ENCODE assay signal across 21 mouse cellular contexts in genomic region chr7:15993789-15994188, GRCm38 (mm10).
"Had no signal": no experiment of that assay in that cellular context is flagged by ENCODE, and none has a peak within 500 bp of the region (broad histone marks: within the 10 kb centered on the region; RNA-seq: fewer than 3 reads in every experiment).

No protein-coding gene starts in this region.

- H3K4me3 ChIP-seq: layer of hippocampus, adult 2 months; limb, embryonic 10.5 days; limb, embryonic 13.5 days; liver, embryonic 12.5 days; liver, embryonic 15.5 days; lung, embryonic 15.5 days; stomach, embryonic 15.5 days had no signal

- H3K9me3 ChIP-seq: limb, embryonic 10.5 days; limb, embryonic 13.5 days; liver, embryonic 12.5 days; liver, embryonic 15.5 days; lung, embryonic 15.5 days; megakaryocyte, embryonic 14.5 days; stomach, embryonic 15.5 days had no signal

- H3K27me3 ChIP-seq: limb, embryonic 13.5 days; liver, embryonic 12.5 days; liver, embryonic 15.5 days; lung, embryonic 15.5 days; megakaryocyte, embryonic 14.5 days; stomach, embryonic 15.5 days had no signal

- DNase-seq: layer of hippocampus, adult 9-11 months; liver; lung, adult 18-20 months; lung, postnatal 10 days; lung, postnatal 36 days; midbrain, embryonic 14.5 days; right cerebral cortex, adult 18-20 months; right cerebral cortex, postnatal 14 days; right cerebral cortex, postnatal 4 days; spleen, adult 18-20 months; thymus, adult 18-20 months; thymus, postnatal 36 days had no signal

- H3K27ac ChIP-seq: layer of hippocampus, adult 2 months; limb, embryonic 10.5 days; limb, embryonic 13.5 days; liver, embryonic 12.5 days; liver, embryonic 15.5 days; lung, embryonic 15.5 days; stomach, embryonic 15.5 days had no signal

- H3K4me2 ChIP-seq: limb, embryonic 13.5 days; liver, embryonic 12.5 days; liver, embryonic 15.5 days; lung, embryonic 15.5 days; midbrain, embryonic 11.5 days; stomach, embryonic 15.5 days had no signal

- H3K9ac ChIP-seq: limb, embryonic 13.5 days; liver, embryonic 12.5 days; liver, embryonic 15.5 days; lung, embryonic 15.5 days; stomach, embryonic 15.5 days had no signal

- H3K4me1 ChIP-seq: limb, embryonic 10.5 days; limb, embryonic 13.5 days; lung, embryonic 15.5 days; stomach, embryonic 15.5 days had no signal
